12 mouse cellular contexts compared by ENCODE assay signal in the genomic region with DNA sequence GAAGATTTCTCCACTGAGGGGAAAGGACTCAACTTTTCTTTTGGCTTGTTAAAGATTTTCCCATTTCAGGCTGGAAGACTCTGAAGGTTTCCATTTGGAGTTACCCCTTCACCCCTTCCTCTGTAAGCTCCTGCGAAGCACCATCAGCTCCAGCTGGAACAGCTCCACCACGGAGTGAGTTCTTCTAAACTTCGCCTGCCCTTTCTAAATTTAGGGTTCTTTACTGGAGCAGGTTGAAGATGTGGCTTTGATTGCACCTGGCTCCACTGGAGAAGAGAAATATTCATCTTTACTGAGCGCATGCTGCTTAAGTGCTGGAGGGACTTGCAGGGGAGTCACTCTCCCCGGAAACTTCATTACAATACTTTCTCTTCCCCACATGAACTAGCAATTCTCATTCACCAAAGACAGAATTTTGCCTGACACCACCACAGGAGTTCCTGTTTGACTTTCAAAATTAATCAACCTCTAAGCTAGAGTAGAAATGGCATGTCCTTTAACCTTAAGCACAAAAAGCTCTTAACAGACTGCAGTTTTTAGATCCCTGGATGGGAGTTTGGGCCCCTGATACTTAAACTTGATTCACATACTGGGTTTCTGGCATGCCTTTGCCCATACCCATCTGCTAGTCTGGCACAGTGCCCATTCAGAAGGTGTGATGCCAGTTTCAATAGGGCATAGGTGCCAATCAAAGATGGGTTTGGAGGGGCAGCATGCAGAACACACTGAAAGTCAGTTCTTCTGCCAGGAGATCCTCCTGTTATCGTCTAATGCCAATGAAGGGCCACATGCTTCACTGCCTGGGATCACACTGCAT. TPM values are rescaled to one million over a fixed set of nuclear protein-coding genes. Genes with fewer than 3 reads are reported as not detected.
DNase-seq lines count a peak whose midpoint lies in the region; ATAC-seq and TF ChIP-seq lines count a peak whose summit lies in the region.
"Had no signal": no experiment of that assay in that cellular context is flagged by ENCODE, and none has a peak within 500 bp of the region (broad histone marks: within the 10 kb centered on the region; RNA-seq: fewer than 3 reads in every experiment).

No protein-coding gene starts in this region.

- ATAC-seq in hindbrain, embryonic 14.5 days (ENCODE audit: low FRiP score) = peak; percentile 53; the same call in 1 of the 2 replicates
- ATAC-seq in hindbrain, embryonic 12.5 days (ENCODE audit: low FRiP score) = no peak
- ATAC-seq in liver, embryonic 14.5 days (ENCODE audit: insufficient read depth) = 0 out of 2 replicates have a peak, but pooled peaks have one; percentile 7

- H3K27ac ChIP-seq in hindbrain, embryonic 14.5 days = no peak overlapping the region
- no peak overlapping the region for H3K27ac ChIP-seq in hindbrain, embryonic 12.5 days
- H3K27ac ChIP-seq in CH12.LX (ENCODE audit: insufficient read depth, low read depth) = peak overlapping the region; percentile 88
- H3K27ac ChIP-seq in liver, embryonic 14.5 days = no peak overlapping the region; the same call in 1 of the 2 replicates
- H3K27ac ChIP-seq: limb, embryonic 12.5 days; neural tube, embryonic 13.5 days had no signal

- dilution Hi-C loops in CH12.LX (cut with MboI; ENCODE audit: extremely low pct_ligation_motif_present, extremely low pct_unique_long_range_greater_than_20kb, low sequenced_read_pairs) = no loop called here

- H3K4me1 ChIP-seq in hindbrain, embryonic 14.5 days (replicated peaks; ENCODE audit: control insufficient read depth, insufficient read depth, low read length) = no peaks in the 10 kb centered on the region
- H3K4me1 ChIP-seq in hindbrain, embryonic 12.5 days = no peaks in the 10 kb centered on the region
- peaks cover 14 to 81% of the 10 kb centered on the region in 2 experiments for H3K4me1 ChIP-seq in CH12.LX (ENCODE audit: control insufficient read depth in 1 of 2, insufficient read depth in 2 of 2)
- H3K4me1 ChIP-seq in liver, embryonic 14.5 days (replicated peaks; ENCODE audit: control insufficient read depth in 2 of 2, insufficient read depth in 2 of 2, low read length in 1 of 2) = peaks cover 0 to 4% of the 10 kb centered on the region in 2 experiments; a peak in 2 of 4 replicates
- H3K4me1 ChIP-seq: limb, embryonic 12.5 days; neural tube, embryonic 13.5 days had no signal

- no peak overlapping the region for H3K9ac ChIP-seq in hindbrain, embryonic 14.5 days
- no peak overlapping the region for H3K9ac ChIP-seq in hindbrain, embryonic 12.5 days
- H3K9ac ChIP-seq in CH12.LX (ENCODE audit: insufficient read depth, low read depth) = no peak overlapping the region
- no peak overlapping the region for H3K9ac ChIP-seq in liver, embryonic 14.5 days (replicated peaks)
- H3K9ac ChIP-seq: limb, embryonic 12.5 days; neural tube, embryonic 13.5 days had no signal

- DNase-seq in hindbrain, embryonic 14.5 days (ENCODE audit: low spot score) = no peak
- DNase-seq in CH12.LX (ENCODE audit: extremely low read depth) = peak; percentile 90
- DNase-seq in cerebellum, postnatal 25 days = peak; percentile 73 to 80
- no peak for DNase-seq in liver, embryonic 14.5 days (ENCODE audit: low read depth in 3 of 3, low spot score in 3 of 3)
- no peak for DNase-seq in urinary bladder, postnatal 25 days (ENCODE audit: low spot score)
- no peak for DNase-seq in left cerebral cortex, postnatal 14 days (ENCODE audit: low spot score in 2 of 2)
- DNase-seq in urinary bladder, adult 18-20 months (ENCODE audit: low spot score in 2 of 2) = no peak
- DNase-seq: thymus, postnatal 36 days had no signal

- in situ Hi-C loops in CH12.LX (cut with MboI; ENCODE audit: low pct_ligation_motif_present, low pct_unique_long_range_greater_than_20kb, low sequenced_read_pairs) = no loop called here

- TF ChIP-seq RAD21 in CH12.LX (IDR thresholded peaks at IDR 0.05; ENCODE audit: low read depth, low read length) = no peak; the same call in none of the 2 replicates

- H3K9me3 ChIP-seq in hindbrain, embryonic 14.5 days (ENCODE audit: control insufficient read depth, low read length) = no peaks in the 10 kb centered on the region
- H3K9me3 ChIP-seq in hindbrain, embryonic 12.5 days (replicated peaks) = no peaks in the 10 kb centered on the region
- H3K9me3 ChIP-seq in CH12.LX (replicated peaks; ENCODE audit: low read length) = no peaks in the 10 kb centered on the region
- H3K9me3 ChIP-seq in liver, embryonic 14.5 days (ENCODE audit: control insufficient read depth, low read length) = no peaks in the 10 kb centered on the region
- H3K9me3 ChIP-seq: G1E; limb, embryonic 12.5 days; neural tube, embryonic 13.5 days had no signal

- TF ChIP-seq EP300 in CH12.LX (IDR thresholded peaks at IDR 0.05; ENCODE audit: low read length) = peak; percentile 99
- TF ChIP-seq EP300 in liver, embryonic 14.5 days (IDR thresholded peaks at IDR 0.05; ENCODE audit: low read depth) = no peak

- H3K79me2 ChIP-seq in CH12.LX (replicated peaks; ENCODE audit: control insufficient read depth, extremely low read depth, insufficient read depth, poor library complexity, severe bottlenecking) = no peaks in the 10 kb centered on the region; the same call in 1 of the 2 replicates

- H3K36me3 ChIP-seq in hindbrain, embryonic 14.5 days (replicated peaks; ENCODE audit: control insufficient read depth, insufficient read depth) = no peaks in the 10 kb centered on the region
- no peaks in the 10 kb centered on the region for H3K36me3 ChIP-seq in hindbrain, embryonic 12.5 days
- peaks cover 5 to 58% of the 10 kb centered on the region in 2 experiments for H3K36me3 ChIP-seq in CH12.LX (replicated peaks in 1 of 2; ENCODE audit: control insufficient read depth in 1 of 2, insufficient read depth in 1 of 2, low read length in 1 of 2)
- H3K36me3 ChIP-seq in liver, embryonic 14.5 days (replicated peaks; ENCODE audit: control insufficient read depth, insufficient read depth, low read depth) = peaks cover 24% of the 10 kb centered on the region
- H3K36me3 ChIP-seq: limb, embryonic 12.5 days; neural tube, embryonic 13.5 days had no signal

- no peaks in the 10 kb centered on the region for H3K27me3 ChIP-seq in hindbrain, embryonic 14.5 days (ENCODE audit: control insufficient read depth, insufficient read depth, low read length)
- H3K27me3 ChIP-seq in hindbrain, embryonic 12.5 days = no peaks in the 10 kb centered on the region
- no peaks in the 10 kb centered on the region for H3K27me3 ChIP-seq in CH12.LX (replicated peaks)
- no peaks in the 10 kb centered on the region for H3K27me3 ChIP-seq in liver, embryonic 14.5 days (ENCODE audit: control insufficient read depth, insufficient read depth, low read length)
- H3K27me3 ChIP-seq: limb, embryonic 12.5 days; neural tube, embryonic 13.5 days had no signal

- intact Hi-C loops in left cerebral cortex, postnatal 14 days (cut with DNase I) = no loop called here

- no peak overlapping the region for H3K4me2 ChIP-seq in hindbrain, embryonic 14.5 days (replicated peaks)
- no peak overlapping the region for H3K4me2 ChIP-seq in hindbrain, embryonic 12.5 days (replicated peaks)
- H3K4me2 ChIP-seq in CH12.LX (ENCODE audit: insufficient read depth, low read depth, poor library complexity, severe bottlenecking) = peak overlapping the region; percentile 97
- no peak overlapping the region for H3K4me2 ChIP-seq in liver, embryonic 14.5 days (ENCODE audit: low read depth)
- H3K4me2 ChIP-seq: limb, embryonic 12.5 days; neural tube, embryonic 13.5 days had no signal

- WGBS in hindbrain, embryonic 14.5 days = 76% methylated on average over 6 of the region's 6 CpGs
- 77% methylated on average over 6 of the region's 6 CpGs for WGBS in hindbrain, embryonic 12.5 days
- WGBS in liver, embryonic 14.5 days (ENCODE audit: insufficient replicate concordance) = 70% methylated on average over 6 of the region's 6 CpGs

- no peak overlapping the region for H3K4me3 ChIP-seq in hindbrain, embryonic 14.5 days (replicated peaks; ENCODE audit: low read length)
- H3K4me3 ChIP-seq in hindbrain, embryonic 12.5 days = no peak overlapping the region
- H3K4me3 ChIP-seq in CH12.LX (replicated peaks in 1 of 3; ENCODE audit: low read depth in 2 of 3, low read length in 2 of 3, poor library complexity in 1 of 3) = peak overlapping the region in 1 of 3 experiments; percentile 17
- H3K4me3 ChIP-seq in liver, embryonic 14.5 days (ENCODE audit: insufficient read depth in 1 of 2, low read depth in 2 of 2, low read length in 2 of 2) = no peak overlapping the region
- H3K4me3 ChIP-seq: limb, embryonic 12.5 days; neural tube, embryonic 13.5 days had no signal

- TF ChIP-seq CTCF in CH12.LX (conservative IDR thresholded peaks at IDR 0.05 in 1 of 2, IDR thresholded peaks at IDR 0.05 in 1 of 2; ENCODE audit: low read depth in 2 of 2, low read length in 2 of 2) = no peak
- TF ChIP-seq CTCF in liver, embryonic 14.5 days (IDR thresholded peaks at IDR 0.05; ENCODE audit: low read depth) = no peak

- TF ChIP-seq POLR2A in CH12.LX (IDR thresholded peaks at IDR 0.05; ENCODE audit: low read depth, low read length) = 0 out of 2 replicates have a peak, but pooled peaks have one; percentile 27

TF ChIP-seq in CH12.LX, 34 proteins besides CTCF, POLR2A, EP300 and RAD21 (continues in another document):
- TF ChIP-seq SMC3 (IDR thresholded peaks at IDR 0.05; ENCODE audit: low read depth, low read length) (peak; percentile 28), BHLHE40 (IDR thresholded peaks at IDR 0.05; ENCODE audit: low read depth, low read length) (peak; percentile 94), UBTF (IDR thresholded peaks at IDR 0.05; ENCODE audit: low read depth, low read length) (no peak), PAX5 (IDR thresholded peaks at IDR 0.05; ENCODE audit: low read length) (no peak), MAX (IDR thresholded peaks at IDR 0.05; ENCODE audit: low read length) (peak; percentile 88)

RNA-seq across cellular contexts. Expression of a gene that starts 6.5 kb away (rescaled TPM):
- polyA plus RNA-seq in hindbrain, embryonic 14.5 days (2014; fragmentation: Nextera tagmentation; extraction: Ambion mirVana) = not detected in 2 replicates
- not detected in 2 replicates for polyA plus RNA-seq in hindbrain, embryonic 12.5 days (2016; fragmentation: Nextera tagmentation; extraction: Ambion mirVana)
- total RNA-seq in CH12.LX (2012; rRNA removed) = not detected in 2 replicates
- not detected in 2 replicates for total RNA-seq in CH12.LX (2014; rRNA removed)
- 0.60 TPM in 1 of 2 replicates, not detected in the other for polyA plus RNA-seq in CH12.LX (2012; ENCODE audit: insufficient read length, low read depth)
- polyA plus RNA-seq in liver, embryonic 14.5 days (2012; rRNA removed) = not detected in 2 replicates
- 0.25 TPM in 1 of 2 replicates, not detected in the other for polyA plus RNA-seq in liver, embryonic 14.5 days (2014; fragmentation: Nextera tagmentation; extraction: Ambion mirVana)
- not detected for total RNA-seq in left cerebral cortex, postnatal 14 days (2021)
- total RNA-seq: G1E had no signal
- polyA plus RNA-seq: G1E; limb, embryonic 12.5 days; neural tube, embryonic 13.5 days had no signal

RNA-seq across cellular contexts. Expression of a gene that starts 7.2 kb away (rescaled TPM):
- 3.4 and 4.0 TPM in 2 replicates for polyA plus RNA-seq in hindbrain, embryonic 14.5 days (2014; fragmentation: Nextera tagmentation; extraction: Ambion mirVana)
- polyA plus RNA-seq in hindbrain, embryonic 12.5 days (2016; fragmentation: Nextera tagmentation; extraction: Ambion mirVana) = 11.1 and 15.4 TPM in 2 replicates
- total RNA-seq in CH12.LX (2012; rRNA removed) (17.9 and 19.9 TPM in 2 replicates), CH12.LX (2014; rRNA removed) (31.1 and 36.7 TPM in 2 replicates)
- 58.7 and 66.4 TPM in 2 replicates for polyA plus RNA-seq in CH12.LX (2012; ENCODE audit: insufficient read length, low read depth)
- 5.2 and 10.5 TPM in 2 replicates for polyA plus RNA-seq in liver, embryonic 14.5 days (2012; rRNA removed)
- 23.0 and 24.9 TPM in 2 replicates for polyA plus RNA-seq in liver, embryonic 14.5 days (2014; fragmentation: Nextera tagmentation; extraction: Ambion mirVana)
- total RNA-seq in left cerebral cortex, postnatal 14 days (2021) = 1 to 10 TPM; 1.9 to 3.3 TPM

Comparison
In these comparisons a context has a peak if more than half of its experiments do, and no peak if none do; other contexts are left out.
1. DNase-seq: peak in CH12.LX (single experiment) and cerebellum, postnatal 25 days (2 of 2); none in hindbrain, embryonic 14.5 days (single experiment), liver, embryonic 14.5 days (0 of 3), urinary bladder, postnatal 25 days (single experiment), left cerebral cortex, postnatal 14 days (0 of 2) and urinary bladder, adult 18-20 months (0 of 2).